Mouse (Mus musculus) ES-E14 (cell line): ENCODE data around the gene Frrs1l. TPM values are rescaled to one million over a fixed set of nuclear protein-coding genes. Genes with fewer than 3 reads are reported as not detected.
A peak's percentile ranks its signal among the peaks of the same experiment; 100 is the strongest.

Experiments used
- DNase-seq: peaks from one replicate; pipeline ENCODE4 v3.0.0-alpha.2; 2013; ENCODE audit warnings: low read depth, low spot score
- H3K27ac ChIP-seq: 2 replicates; pipeline ENCODE4 v1.5.1; 2012; ENCODE audit warnings: low read depth, mild to moderate bottlenecking, low read length, moderate library complexity, mixed read lengths; ENCODE audit not compliant: poor library complexity, insufficient read depth, severe bottlenecking
- H3K36me3 ChIP-seq: 2 replicates; pipeline ENCODE4 v1.6.1; 2012; ENCODE audit warnings: mild to moderate bottlenecking, low read length, moderate library complexity, mixed read lengths; ENCODE audit not compliant: control insufficient read depth, poor library complexity, insufficient read depth, severe bottlenecking
- H3K4me1 ChIP-seq, 2 experiments: fragments of 150-350 bp in 1 of 2; sonication (generic) in 1 of 2; 2 replicates each; pipeline ENCODE4 v1.6.1; 2012; ENCODE audit warnings: low read length in 2 of 2, mild to moderate bottlenecking in 1 of 2, mixed read lengths in 1 of 2; ENCODE audit not compliant: control insufficient read depth in 2 of 2, insufficient read depth in 2 of 2, poor library complexity in 1 of 2
- H3K4me3 ChIP-seq, 2 experiments: fragments of 150-350 bp in 1 of 2; sonication (generic) in 1 of 2; 2 replicates each; pipeline ENCODE4 v1.5.1; 2012; ENCODE audit warnings: low read length in 2 of 2, low read depth in 1 of 2, mild to moderate bottlenecking in 1 of 2, mixed read lengths in 1 of 2; ENCODE audit not compliant: insufficient read depth in 1 of 2, poor library complexity in 1 of 2, severe bottlenecking in 1 of 2
- H3K9ac ChIP-seq: 2 replicates; pipeline ENCODE4 v1.6.1; 2012; ENCODE audit warnings: low read depth, mild to moderate bottlenecking, low read length, mixed read lengths; ENCODE audit not compliant: poor library complexity, insufficient read depth, severe bottlenecking
- H3K9me3 ChIP-seq: fragments of 150-350 bp; sonication (generic); 2 replicates; pipeline ENCODE4 v1.6.1; 2012; ENCODE audit warnings: low read depth, mild to moderate bottlenecking, low read length; ENCODE audit not compliant: control insufficient read depth, insufficient read depth
- CHD2 ChIP-seq: IDR thresholded peaks from 2 replicates; pipeline ENCODE4 v1.6.1; 2014; ENCODE audit warnings: mild to moderate bottlenecking, low read depth, low read length, inconsistent platforms
- HCFC1 ChIP-seq: IDR thresholded peaks from 2 replicates; pipeline ENCODE4 v1.6.1; 2012; ENCODE audit warnings: low read length, inconsistent platforms, borderline replicate concordance; ENCODE audit not compliant: insufficient read depth
- MAFK ChIP-seq: IDR thresholded peaks from 2 replicates; pipeline ENCODE4 v1.6.1; 2014; ENCODE audit warnings: mild to moderate bottlenecking, low read depth, low read length, inconsistent platforms; ENCODE audit not compliant: insufficient read depth
- ZC3H11A ChIP-seq: IDR thresholded peaks from 2 replicates; pipeline ENCODE4 v1.6.1; 2012; ENCODE audit warnings: low read depth, mild to moderate bottlenecking, inconsistent platforms, low read length, borderline replicate concordance
- ZNF384 ChIP-seq: IDR thresholded peaks from 2 replicates; pipeline ENCODE4 v1.6.1; 2012; ENCODE audit warnings: low read depth, low read length, inconsistent platforms
- in situ Hi-C, 2 experiments: fragments of 600-800 bp; cut with MboI; formaldehyde crosslinking; loops; one replicate each; pipeline ENCODE4 v1.15.1; 2025; ENCODE audit warnings: low sequenced_read_pairs in 2 of 2, inconsistent platforms in 1 of 2; ENCODE audit not compliant: unreplicated experiment in 2 of 2
- total RNA-seq: library from RNA; depleted of rRNA; stranded (reverse); fragments of 300-350 nt; gene quantifications from 2 replicates; pipeline ENCODE4 v1.2.3, GENCODE M21; 2012

Frrs1l gene
- total RNA-seq, 1 experiment = 0.54 TPM

- TF ChIP-seq HCFC1 (no peak), ZNF384 (no peak), ZC3H11A (no peak), MAFK (no peak), CHD2 (no peak)
- in situ Hi-C loops = no loop called here
- peaks cover 11 to 17% of the 10 kb centered on the region in 2 experiments for H3K4me1 ChIP-seq
These were observed 40.7 kb downstream of the Frrs1l start for GRCm38 (mm10) chr4:56949494-56949893.

GRCm38 (mm10) chr4:56946641-56947640 lies 43.2 kb downstream of the Frrs1l start, which contains the start of gene Tmem245:
Tmem245 (minus strand) TSS chr4:56947437.
- peak; percentile 93 for DNase-seq
- in situ Hi-C loops = no loop called here
- H3K9me3 ChIP-seq = no peaks in the 10 kb centered on the region
- TF ChIP-seq HCFC1 = peak; percentile 99
- no peak for TF ChIP-seq ZC3H11A
- no peak for TF ChIP-seq MAFK
- no peak for TF ChIP-seq ZNF384
- peak; percentile 33; the same call in 1 of the 2 replicates for TF ChIP-seq CHD2
- H3K27ac ChIP-seq = peak within 1 kb of the TSS; percentile 46
- H3K4me3 ChIP-seq = peak within 1 kb of the TSS; percentile 92 to 93
- H3K9ac ChIP-seq = peak within 1 kb of the TSS; percentile 92
- H3K36me3 ChIP-seq = peaks cover 8% of the 10 kb centered on the region; the same call in 1 of the 2 replicates
- peaks cover 8 to 21% of the 10 kb centered on the region in 2 experiments for H3K4me1 ChIP-seq

More at GRCm38 (mm10) chr4:56949494-56949893, 40.7 kb downstream of the Frrs1l start:
- Histone ChIP-seq H3K9me3 (no peaks in the 10 kb centered on the region), H3K9ac (no peak overlapping the region), H3K36me3 (peaks cover 2% of the 10 kb centered on the region; the same call in 1 of the 2 replicates), H3K27ac (no peak overlapping the region), H3K4me3 (no peak overlapping the region)
- no peak for DNase-seq

- no peak for DNase-seq
- TF ChIP-seq CHD2 = peak; percentile 87
- TF ChIP-seq HCFC1 = no peak
- in situ Hi-C loops = no loop called here
- H3K27ac ChIP-seq = no peak overlapping the region
- H3K9me3 ChIP-seq = no peaks in the 10 kb centered on the region
- peak overlapping the region; percentile 92 to 93 for H3K4me3 ChIP-seq
- peaks cover 8 to 21% of the 10 kb centered on the region in 2 experiments for H3K4me1 ChIP-seq
- peaks cover 8% of the 10 kb centered on the region; the same call in 1 of the 2 replicates for H3K36me3 ChIP-seq
- peak overlapping the region; percentile 92 for H3K9ac ChIP-seq
These were observed 44.0 kb downstream of the Frrs1l start for GRCm38 (mm10) chr4:56946180-56946579.

GRCm38 (mm10) chr4:56944286-56944685 lies 45.9 kb downstream of the Frrs1l start:
- Histone ChIP-seq H3K36me3 (peaks cover 8% of the 10 kb centered on the region; the same call in 1 of the 2 replicates), H3K9me3 (no peaks in the 10 kb centered on the region), H3K4me1 (peaks cover 10 to 22% of the 10 kb centered on the region in 2 experiments), H3K4me3 (peak overlapping the region in 1 of 2 experiments; percentile 23; a peak in 1 of 4 replicates), H3K27ac (no peak overlapping the region), H3K9ac (peak overlapping the region; percentile 24)
- in situ Hi-C loops = no loop called here
- TF ChIP-seq CHD2 (no peak), HCFC1 (no peak), ZC3H11A (no peak), ZNF384 (no peak), MAFK (no peak)
- DNase-seq = no peak
